Mouse (Mus musculus): ENCODE measurements at regions not wholly inside any gene's neighbourhood (a gene's known extent, or its start where the extent isn't known, plus 50 kb on each side); places are given as distances from the start of the nearest gene placed in this dataset.

DNA sequence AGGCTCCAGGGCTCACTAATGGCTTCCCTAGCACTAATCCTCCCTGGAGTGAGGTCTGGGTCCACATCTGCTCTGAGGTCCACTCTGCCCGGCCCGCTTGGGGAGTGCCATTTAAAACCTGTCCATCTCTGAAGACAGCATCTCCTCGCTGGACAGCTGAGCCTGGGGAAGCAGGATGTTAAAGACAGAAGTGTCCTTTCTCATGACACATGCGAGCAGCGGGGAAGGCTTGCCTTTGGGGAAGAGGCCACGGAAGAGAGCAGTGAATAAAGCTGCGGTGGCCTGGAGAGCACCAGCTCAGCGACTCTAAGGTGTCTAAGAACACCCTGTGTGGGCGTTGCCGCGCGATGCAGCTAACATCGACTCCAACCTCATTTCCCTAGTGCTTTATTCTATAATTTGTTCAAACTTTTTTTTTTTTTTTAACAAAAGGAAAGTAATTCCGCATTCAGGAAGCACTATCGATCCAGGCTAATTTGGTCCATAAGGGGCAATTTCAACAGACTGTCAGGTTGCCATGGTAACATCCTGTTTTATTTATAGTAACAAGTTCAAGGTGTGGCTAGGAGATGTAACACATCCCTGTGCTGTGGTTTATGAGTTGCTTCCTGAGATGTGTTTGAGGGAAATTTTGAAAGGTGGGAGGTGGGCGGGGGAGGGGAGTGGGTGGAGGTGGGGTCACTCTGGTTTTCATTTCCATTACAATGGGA is 120.0 kb downstream of the Cartpt start:
- no peak for DNase-seq

DNA sequence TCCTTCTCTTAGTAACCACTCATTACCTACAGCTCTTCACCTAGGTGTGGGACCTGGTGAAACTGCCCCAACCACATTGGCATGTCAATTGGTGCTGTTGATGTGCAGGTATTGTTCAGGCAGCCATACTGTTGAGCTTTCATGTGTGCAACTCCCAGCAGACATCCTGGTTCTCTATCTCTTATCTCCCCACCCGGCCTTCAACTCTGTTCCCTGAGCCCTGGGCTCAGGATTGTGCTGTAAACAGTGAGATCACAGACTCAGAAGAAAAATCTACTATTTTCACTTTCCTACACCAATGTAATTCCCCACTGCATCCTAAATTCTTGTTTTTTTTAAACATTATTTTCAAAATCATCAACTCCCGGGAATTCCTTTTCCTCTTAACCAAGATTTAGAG is 122.1 kb downstream of the Cartpt start:
- DNase-seq: no peak

DNA sequence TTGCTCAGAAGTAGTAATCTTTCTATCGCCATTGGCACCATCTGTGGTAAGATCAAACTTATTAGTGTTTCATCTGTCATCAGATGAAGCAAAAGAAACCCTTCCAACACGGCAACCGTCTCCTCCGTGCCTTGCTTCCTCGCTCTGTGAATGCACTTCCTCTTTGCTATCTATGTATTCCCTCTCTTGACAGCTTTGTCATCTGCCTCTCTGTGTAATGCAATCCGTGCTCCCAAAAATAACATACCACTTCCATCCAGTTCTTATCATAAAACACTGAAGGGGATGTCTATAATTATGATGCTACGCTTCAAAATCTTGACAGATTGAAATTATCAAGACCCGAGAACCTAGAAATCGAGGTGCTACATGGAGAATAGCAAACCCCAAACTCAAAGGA is 123.2 kb downstream of the Cartpt start:
- no peak for DNase-seq

DNA sequence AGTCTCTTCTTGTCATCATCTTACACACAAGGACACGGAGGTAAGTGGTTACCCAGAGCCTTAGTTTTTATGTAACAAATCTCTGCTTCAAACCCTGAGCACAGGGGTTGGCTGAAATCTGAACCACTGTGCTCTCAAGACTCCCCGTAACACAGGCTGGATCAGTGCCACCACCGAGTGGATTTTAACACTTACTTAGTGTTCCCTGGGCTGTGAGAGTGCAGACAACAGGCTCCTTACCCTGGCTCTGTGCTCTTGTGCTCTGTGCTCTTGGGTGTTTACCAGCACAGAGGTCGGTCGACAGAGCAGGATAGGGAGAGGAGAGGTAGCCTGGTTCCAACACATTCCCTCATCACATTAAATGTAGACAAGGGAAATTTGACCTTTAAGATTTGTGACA is 134.9 kb downstream of the Cartpt start:
- peak; percentile 42 to 61 for DNase-seq

DNA sequence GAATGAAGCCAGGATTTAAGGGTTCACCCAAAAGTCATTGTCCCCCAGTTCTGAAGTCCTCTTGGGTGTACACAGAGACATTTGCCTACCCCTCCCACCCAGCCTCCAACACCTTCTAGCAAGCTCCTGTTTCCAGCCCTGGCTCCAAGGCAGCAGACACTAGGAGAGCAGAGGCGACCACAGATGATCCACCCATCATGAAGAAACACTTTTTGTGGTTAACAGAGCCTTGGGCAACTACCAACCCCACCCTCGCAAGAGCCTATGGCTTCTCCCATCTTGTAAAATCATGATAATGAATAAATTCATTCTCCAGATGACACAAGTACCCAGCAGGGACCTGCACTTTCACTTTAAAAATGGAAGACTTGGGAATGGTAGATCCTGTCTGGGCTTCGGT is 136.1 kb downstream of the Cartpt start:
- peak; percentile 17 to 29 for DNase-seq

DNA sequence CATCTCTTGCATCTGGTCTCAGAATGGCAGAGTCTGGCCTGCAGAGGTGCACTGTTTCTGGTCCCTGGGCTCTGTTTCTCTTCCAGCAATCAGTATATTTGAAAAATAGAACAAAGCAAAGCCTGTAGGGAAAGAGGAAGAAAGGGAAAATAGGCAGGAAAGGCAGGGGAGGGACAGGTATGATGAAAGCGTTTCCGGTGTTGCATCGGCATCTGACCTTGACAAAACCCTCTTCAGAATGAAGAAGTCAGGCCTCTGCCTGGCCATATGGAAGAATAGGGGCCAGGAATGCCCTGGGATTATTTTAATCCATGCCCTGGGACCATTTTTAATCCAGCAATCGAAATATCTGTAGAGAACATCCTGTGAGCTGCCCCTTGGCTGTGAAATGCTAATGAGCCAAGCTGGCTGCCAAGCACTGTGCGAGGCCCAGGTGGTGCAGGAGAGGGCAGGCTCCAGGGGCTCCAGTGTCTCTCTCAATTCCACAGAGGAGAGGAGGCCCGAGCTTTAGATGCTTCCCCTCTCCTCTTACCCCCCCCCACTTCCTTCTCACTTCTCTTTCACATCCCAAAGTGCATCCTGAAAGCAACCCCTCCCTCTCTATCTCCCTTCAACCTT is 136.7 kb downstream of the Cartpt start:
- peak in 1 of 2 experiments; percentile 16 for DNase-seq

DNA sequence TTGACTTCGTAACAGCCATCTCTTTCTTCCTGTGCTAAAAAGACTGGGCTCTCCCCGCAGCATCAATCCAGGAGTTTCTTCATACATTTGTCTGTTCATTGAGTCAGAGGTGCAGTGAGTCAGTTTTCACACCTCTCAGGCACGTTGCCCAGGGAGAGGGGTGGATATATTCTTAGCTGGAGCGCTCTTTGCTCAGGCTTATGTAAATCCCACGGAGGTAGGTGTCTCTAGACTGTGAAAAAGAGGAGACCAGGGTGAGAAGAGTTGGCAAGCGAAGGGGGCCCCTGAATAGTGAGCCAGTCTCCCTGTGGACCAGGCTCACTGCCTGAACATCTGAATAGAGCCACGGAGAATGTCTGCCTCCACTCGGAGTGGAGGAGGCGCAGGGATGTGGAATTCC is 139.0 kb downstream of the Cartpt start:
- no peak for DNase-seq

DNA sequence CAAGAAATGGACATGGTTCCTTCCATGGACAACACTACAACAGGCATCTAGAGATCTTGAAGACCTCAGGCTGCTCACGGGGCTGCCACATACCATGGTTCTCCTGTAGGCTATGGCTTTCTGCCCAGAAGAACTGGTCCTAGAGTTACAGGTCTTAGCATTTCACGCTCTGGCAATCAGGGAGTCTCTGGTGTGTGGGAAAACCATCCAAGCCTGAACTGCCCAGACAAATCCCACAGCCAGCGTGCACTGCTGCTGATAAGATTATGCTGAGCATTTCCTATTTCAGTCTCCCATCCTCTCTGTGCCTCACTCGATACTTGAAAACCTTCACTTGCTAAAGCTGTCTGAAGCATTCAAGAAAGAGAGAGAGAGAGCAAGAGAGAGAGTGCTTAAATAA is 139.5 kb downstream of the Cartpt start:
- no peak for DNase-seq

DNA sequence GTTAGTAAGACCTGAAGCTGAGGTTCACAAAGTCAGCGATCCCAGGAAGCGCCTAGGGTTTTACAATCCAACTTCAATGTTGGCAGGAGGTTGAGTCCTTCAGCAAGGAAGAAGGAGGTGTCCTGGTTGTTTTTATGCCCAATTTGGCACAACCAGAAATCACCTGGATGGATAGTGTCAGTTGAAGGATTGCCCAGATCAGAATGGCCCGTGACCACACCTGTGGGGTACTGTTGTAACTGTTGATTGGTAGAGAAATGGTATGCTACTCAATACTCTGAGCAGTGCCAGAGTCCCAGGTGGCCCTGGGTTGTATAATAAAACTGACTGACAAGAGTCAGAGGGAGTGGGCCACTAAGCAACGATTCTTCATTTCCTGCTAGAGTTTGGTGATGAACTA is 140.2 kb downstream of the Cartpt start:
- DNase-seq: no peak

DNA sequence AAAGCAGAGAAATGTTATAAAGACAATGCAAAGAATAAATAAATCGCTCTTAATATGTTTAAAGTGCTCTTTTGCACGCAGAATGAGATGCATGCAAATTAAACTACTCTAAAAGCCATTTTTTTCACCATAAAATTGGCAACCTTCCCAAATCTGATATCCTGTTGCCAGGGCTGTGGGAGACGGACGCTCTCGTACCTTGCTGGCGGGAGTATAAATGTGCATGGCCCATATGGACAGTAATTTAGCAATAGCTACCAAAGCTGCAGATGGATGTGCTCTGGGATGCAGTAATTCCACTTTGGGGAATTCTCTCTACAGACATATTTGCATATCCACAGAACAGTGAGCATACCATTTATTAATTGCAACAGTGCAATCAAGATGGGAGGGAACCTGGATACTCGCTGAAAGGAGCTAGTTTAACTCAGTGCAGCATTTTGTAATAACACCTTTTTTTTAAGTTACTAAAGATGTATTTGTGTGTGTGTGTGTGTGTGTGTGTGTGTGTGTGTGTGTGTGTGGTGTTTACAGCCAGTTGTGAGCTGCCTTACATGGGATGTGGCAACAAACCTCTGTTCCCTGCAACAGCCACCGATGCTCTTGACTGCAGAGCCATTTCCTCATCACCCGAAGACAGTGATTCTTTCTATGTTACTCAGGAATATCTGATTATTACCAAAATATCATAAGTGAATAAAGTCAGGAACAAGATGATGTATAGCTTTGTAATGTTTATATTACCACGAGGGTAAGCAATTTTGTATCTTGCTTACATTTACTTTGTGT is 141.4 kb downstream of the Cartpt start:
- DNase-seq: no peak

DNA sequence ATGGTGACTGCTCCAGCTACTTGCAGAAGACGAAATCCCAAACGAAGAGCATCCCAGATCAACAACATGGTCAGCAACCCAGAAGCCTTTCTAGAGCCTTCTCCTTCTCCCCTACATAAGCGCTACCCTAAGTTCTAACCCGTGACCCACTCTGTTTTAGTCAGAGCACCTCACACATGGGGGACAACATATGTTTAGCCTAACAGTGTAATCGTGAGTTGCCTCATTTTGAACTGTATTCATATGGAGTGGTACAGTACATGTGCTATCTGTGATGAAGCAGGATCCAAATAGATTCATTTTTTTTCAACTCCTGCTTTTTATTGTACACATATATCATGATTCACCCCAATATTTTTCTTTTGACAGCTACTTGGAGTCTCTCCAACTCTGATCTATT is 146.2 kb downstream of the Cartpt start:
- DNase-seq: no peak

DNA sequence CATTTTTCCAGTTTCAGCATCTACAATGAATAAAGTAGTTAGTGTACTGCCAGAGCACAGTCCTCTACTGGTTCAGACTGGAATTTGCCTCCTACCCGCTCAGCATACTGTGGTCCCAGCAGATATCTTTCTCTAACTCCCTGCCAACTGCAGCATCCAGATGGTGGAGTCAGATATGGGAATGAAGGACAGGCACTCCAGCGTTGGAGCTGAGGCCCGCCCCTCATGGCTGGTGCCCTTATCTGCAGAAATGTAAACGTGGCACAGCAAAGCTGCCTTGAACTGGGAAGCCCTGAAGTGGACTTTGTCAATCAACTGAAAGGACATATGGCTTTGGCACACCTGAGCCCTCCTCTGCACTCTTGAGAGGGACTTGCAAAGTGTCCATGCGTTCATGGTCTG is 146.6 kb downstream of the Cartpt start:
- no peak for DNase-seq

DNA sequence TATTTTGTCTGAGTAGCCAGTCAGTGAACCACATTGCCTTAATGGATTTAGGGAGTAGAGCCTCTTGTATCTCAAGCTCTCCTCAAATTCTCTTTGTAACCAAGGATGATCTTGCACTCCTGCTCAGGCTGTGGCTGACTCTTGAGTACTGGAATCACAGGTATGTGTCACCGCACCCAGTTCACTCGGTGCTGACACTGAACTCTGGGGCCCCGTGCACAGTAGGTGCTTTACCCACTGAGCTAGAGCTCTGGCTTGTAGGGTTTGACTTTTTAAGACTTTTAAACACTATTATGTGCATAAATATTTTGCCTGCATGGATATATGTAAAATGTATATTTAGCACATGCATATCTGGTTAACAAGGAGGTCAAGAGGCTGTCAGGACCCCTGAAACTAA is 147.4 kb downstream of the Cartpt start:
- DNase-seq: no peak

DNA sequence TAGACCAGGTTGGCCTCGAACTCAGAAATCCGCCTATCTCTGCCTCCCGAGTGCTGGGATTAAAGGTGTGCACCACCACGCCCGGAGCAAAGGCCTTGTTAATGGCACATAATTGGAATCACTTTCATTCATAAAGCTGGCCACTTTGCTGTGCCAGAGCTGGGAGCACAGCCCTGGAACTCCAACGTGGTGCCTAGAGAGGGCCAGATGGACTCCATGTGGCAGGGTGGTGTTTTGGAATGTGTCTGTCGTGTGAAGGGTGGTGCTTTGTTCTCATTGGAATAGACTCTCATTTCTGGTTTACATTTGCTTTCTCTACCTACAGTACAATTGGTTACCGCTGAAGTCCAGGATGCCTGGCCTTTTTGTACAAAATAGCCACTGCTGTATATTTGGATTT is 150.2 kb downstream of the Cartpt start:
- DNase-seq: no peak

DNA sequence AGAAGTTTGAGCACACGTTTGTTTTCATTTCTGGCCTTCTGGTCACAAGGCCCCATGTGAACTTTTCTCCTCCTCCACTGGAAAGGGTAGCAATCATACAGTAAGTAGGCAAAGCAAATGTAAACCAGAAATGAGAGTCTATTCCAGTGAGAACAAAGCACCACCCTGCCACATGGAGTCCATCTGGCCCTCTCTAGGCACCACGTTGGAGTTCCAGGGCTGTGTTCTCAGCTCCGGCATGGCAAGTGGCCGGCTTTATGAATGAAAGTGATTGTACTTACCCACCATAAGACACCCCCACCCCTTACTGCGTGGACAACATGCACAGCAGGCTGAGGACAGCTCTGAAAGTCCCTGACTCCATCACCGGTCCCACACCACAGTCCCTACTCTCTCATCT is 151.5 kb downstream of the Cartpt start:
- DNase-seq: no peak

DNA sequence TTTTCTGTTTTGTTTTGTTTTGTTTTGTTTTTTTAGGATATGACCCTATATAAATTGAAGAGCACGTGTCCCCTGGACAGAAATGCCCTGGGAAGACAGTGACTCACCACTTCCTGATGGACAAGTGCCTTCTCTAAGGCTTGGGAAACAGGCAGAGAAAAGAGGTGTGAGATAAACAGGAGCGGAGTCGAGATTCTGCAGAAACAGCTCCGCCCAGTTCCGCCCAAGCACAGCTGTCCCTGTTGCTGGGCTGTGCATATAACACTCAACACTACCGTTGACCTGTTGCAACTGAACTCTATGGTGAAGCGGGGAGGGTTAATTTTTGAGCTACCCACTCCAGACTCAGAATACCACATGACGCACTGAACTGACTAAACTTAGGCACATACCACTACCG is 152.8 kb downstream of the Cartpt start:
- DNase-seq: peak in 1 of 2 experiments; percentile 4

DNA sequence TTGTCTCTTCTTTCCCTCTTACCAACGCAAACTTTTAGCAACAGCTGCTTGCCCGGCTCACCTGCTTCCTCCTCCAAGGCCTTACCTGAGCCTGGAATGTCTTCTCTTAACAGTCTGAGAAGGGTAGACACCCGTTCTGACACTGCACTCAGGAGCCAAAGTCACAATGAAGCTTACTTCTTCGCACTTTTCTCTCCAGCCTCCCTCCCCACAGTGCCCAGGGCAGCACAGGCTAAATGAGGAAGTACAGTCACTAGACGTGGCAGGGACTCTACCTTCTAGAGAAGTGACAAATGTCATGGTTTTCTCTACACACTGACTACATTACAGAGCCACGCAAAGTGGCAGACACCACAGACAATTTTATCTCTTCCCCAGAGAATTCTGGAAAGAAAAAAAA is 155.4 kb downstream of the Cartpt start:
- DNase-seq: peak in 1 of 2 experiments; percentile 4

DNA sequence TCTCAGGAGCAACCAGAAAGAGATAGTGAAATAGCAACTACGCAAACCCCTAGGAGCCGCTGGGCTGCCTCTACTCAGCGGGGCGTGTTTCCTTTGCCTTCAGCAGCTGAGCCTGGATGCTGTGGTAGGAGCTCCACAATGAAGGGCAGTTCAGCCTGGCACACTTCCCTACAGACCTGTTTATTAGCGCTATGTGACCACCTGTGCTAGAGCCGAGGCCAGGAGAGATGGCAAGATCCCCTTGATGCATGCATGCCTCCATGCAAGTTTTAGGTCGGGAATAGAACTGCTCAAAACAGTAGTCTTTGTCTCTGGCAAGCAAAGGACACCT is 156.1 kb downstream of the Cartpt start:
- DNase-seq: no peak

DNA sequence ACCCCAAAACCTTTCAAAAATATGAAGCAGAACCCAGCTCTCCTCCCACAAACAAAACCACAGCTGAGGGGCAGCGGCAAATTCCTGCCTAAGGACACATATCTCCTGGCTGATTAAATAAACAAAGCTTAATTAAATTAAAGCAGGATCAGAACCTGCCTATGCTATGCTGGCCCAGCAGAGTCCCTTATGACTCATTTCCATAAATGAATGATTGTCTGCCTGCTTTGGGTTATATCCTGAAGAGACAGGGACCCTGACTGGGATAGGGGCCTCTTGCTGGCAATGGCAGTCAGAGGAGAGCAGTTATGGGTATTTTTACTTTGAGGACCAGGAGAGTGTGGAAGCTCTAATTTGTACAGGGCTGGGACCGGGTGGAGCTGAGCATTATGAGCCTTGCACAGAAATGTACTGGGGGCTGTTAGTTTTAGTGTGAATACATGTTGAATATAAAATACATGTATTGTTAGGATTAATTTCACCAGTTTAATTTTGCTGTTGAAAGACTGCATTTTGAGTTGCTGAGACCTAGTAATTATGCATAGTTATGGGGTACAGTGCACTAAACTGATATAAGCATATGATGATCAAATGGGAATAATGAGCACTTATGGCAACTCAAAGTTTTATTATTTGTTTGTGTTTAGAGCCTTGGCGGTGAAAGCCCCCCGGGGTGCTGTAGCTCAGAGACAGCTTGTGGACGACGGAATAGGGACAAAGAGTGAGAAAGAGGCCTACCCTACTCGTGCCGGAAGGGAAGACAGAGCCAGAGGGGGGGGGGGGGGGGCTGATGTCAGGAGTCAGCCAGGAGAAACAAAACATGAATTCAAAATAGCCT is 156.7 kb downstream of the Cartpt start:
- DNase-seq: no peak

DNA sequence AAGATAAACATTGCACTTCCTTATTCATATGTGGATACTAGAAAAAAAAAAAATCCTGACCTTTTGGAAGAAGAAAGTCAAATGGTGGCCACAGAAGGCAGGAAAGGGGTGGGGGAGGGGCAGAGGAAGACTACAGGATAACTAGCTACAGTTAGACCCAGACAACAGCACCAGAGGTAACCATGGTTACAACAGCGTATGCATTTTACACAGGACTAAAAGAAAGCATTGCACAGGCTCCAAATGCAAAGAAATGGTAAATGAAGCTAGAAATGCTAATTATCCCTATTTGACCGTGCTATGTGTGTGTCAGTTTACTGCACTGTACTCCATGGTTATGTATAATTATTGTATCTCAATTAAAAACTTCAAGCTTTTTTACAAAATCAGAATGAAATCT is 158.4 kb downstream of the Cartpt start:
- DNase-seq: no peak

DNA sequence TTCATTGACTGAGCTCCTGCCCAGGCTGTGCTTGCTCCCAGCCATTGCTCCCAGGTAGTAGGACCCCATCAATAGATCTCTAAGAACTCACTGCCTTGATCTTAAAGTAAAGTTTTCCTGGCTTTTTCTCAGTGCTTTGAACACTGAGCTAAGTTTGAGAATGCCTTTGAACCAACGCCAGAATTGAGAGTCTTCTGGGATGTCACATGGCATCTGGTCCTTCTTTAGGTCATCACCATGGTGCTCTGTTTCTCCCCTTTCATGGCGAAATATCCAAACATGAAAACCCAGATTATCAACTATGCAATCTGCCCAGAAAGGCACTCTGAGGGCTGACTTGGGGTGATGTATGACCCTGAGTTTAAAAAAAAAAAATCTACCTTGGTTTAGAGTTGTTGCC is 158.9 kb downstream of the Cartpt start:
- no peak for DNase-seq

DNA sequence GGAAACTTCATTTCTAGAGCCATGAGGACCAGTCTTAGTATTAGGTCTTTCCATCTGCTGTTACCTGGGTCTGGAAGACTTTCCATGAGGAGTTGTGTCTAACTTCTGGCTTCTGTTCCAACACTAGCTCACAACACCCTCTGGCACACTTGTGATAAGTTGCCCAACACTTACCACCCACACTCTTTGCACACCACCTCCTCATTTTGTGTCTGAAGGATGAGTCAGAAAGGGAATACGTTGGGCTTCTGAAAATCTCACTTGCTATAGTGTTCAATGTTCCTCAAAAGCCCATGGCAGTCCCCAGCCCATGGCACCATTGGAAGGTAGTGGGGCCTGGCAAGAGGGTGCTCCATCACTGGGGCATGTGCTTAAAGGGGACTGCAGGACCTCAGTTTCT is 161.5 kb downstream of the Cartpt start:
- peak in 1 of 2 experiments; percentile 1 for DNase-seq

DNA sequence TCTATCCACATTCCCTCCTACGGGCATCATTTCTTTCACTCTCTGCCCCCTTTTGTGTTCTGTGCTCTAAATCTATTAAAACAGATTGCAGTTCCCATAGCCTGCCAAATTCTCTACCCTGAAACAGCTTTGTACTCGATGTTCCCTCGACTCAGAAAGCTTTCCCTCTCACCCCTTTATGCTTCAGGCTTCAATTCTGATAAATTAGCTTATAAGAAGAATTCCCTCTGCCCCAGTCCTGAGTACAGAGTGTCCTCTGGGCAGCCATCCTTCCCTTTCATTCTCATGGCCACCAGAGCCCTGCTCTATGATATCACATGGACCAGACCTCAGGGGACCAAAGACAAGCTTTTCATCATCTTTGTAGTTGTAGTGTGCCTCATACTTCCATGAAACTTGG is 163.6 kb downstream of the Cartpt start:
- DNase-seq: no peak
